Mouse (Mus musculus) intestine, embryonic 15.5 days (tissue): Measurements from ENCODE around the gene Arhgef1. TPM values are rescaled to one million over a fixed set of nuclear protein-coding genes. Genes with fewer than 3 reads are reported as not detected.

Experiments used
- ATAC-seq: fragments of 200-750 bp; cut with Nextera tagmentation; 2 replicates; pipeline ENCODE4 v1.8.0; 2017; ENCODE audit warnings: moderate TSS enrichment, moderate library complexity
- H3K27ac ChIP-seq: fragments of 300-500 bp; sonication (generic); 2 replicates; pipeline ENCODE4 v1.5.1; 2015; ENCODE audit warnings: mild to moderate bottlenecking, inconsistent platforms
- H3K27me3 ChIP-seq: fragments of 300-500 bp; sonication (generic); replicated peaks from 2 replicates; pipeline ENCODE4 v1.6.1; 2015; ENCODE audit warnings: inconsistent platforms
- H3K36me3 ChIP-seq: fragments of 300-500 bp; sonication (generic); 2 replicates; pipeline ENCODE4 v1.6.1; 2015; ENCODE audit warnings: inconsistent platforms
- H3K4me1 ChIP-seq: fragments of 300-500 bp; sonication (generic); replicated peaks from 2 replicates; pipeline ENCODE4 v1.6.1; 2015; ENCODE audit warnings: inconsistent platforms
- H3K4me2 ChIP-seq: fragments of 300-500 bp; sonication (generic); replicated peaks from 2 replicates; pipeline ENCODE4 v1.6.1; 2015; ENCODE audit warnings: mild to moderate bottlenecking, inconsistent platforms
- H3K4me3 ChIP-seq: fragments of 300-500 bp; sonication (generic); replicated peaks from 2 replicates; pipeline ENCODE4 v1.5.1; 2015; ENCODE audit warnings: inconsistent platforms
- H3K9ac ChIP-seq: fragments of 300-500 bp; sonication (generic); 2 replicates; pipeline ENCODE4 v1.6.1; 2015; ENCODE audit warnings: inconsistent platforms
- H3K9me3 ChIP-seq: fragments of 300-500 bp; sonication (generic); 2 replicates; pipeline ENCODE4 v1.6.1; 2016; ENCODE audit warnings: inconsistent platforms
- WGBS: fragments of 180-500 bp; shearing (Covaris S2); methylation state at CpG from one replicate; pipeline ENCODE4 v1.1.7; 2015; 5-methylcytosine and 5-hydroxymethylcytosine counted together
- polyA plus RNA-seq: library from polyadenylated mRNA; unstranded; fragments of >200 nt; fragmentation: Nextera tagmentation; extraction: Ambion mirVana; gene quantifications from 2 replicates; pipeline ENCODE4 v1.2.1, GENCODE M21; 2015

Gene Arhgef1
- polyA plus RNA-seq = 76.5 and 77.7 TPM in 2 replicates

DNA sequence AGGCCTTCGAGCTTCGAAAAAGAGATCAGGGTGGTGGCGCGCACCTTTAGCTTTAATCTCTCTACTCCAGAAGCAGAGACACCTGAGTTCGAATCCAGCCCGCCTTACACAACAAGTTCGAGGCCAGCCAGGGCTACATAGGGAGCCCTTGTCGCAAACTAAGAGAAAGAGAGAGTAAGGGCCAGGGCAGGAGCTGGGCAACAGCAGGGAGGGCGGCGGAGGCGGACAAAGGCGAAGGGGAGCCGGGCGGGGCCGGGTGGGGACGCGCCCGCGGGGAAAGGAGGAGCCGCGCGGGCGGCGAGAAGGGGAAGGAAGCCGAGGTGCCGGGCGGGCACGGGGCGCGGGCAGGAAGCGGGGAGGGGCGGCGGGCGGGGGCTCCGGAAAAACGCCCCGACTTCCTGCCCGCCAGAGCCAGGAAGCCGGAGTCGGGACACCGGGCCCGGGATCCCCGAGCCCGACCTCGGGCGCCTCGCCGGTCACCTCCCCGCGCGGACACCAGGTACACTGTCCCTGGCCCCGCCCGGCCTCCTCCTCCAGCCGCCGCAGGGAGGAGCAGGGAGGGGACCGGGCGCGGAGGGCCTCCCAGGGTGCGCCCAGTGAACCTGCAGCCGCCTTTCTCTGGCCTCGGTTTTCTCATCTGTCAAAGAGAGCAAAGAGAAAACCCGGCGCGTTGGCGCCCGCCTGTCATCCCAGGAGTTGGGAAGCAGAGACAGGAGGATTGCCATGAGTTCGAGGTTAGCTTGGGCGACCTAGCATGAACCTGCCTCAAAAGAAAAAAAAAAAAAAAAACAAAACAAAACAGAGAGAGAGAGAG lies at the start of gene Arhgef1:
TSS of gene Arhgef1 (plus strand) at position 283 of the 814 bp plus-strand sequence.
- WGBS = 4% methylated on average over 45 of the region's 68 CpGs
- Histone ChIP-seq H3K9me3 (no peaks in the 10 kb centered on the region), H3K27ac (peak within 1 kb of the TSS; percentile 92), H3K36me3 (no peaks in the 10 kb centered on the region), H3K4me1 (peaks cover 27% of the 10 kb centered on the region), H3K4me3 (peak within 1 kb of the TSS; percentile 83), H3K4me2 (peak within 1 kb of the TSS; percentile 78), H3K27me3 (no peaks in the 10 kb centered on the region), H3K9ac (peak within 1 kb of the TSS; percentile 76)
- ATAC-seq = peak; percentile 65

DNA sequence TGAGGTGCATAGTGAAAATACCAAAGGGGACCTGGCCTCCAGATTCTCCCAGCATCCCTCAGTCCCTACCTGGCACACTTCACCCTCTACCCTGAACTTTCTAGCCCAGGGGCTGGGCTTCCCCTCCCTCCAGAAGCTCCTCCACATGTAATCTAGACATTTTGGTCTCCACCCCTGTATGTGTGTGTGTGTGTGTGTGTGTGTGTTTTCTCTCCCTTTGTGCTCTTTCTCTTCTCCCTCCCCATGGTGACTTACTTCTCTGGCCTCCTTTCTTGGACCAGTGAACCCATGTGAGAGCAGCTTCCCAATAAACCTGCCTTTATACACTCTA lies 49.5 kb upstream of the Arhgef1 start:
- no peak overlapping the region for H3K4me2 ChIP-seq
- 0 out of 2 replicates have a peak, but pooled peaks have one; percentile 16 for ATAC-seq
- H3K9ac ChIP-seq = no peak overlapping the region
- no peaks in the 10 kb centered on the region for H3K9me3 ChIP-seq
- H3K4me3 ChIP-seq = no peak overlapping the region
- H3K4me1 ChIP-seq = 0 out of 2 replicates have a peak, but pooled peaks cover 6% of the 10 kb centered on the region
- H3K27me3 ChIP-seq = no peaks in the 10 kb centered on the region
- H3K36me3 ChIP-seq = no peaks in the 10 kb centered on the region
- H3K27ac ChIP-seq = no peak overlapping the region

DNA sequence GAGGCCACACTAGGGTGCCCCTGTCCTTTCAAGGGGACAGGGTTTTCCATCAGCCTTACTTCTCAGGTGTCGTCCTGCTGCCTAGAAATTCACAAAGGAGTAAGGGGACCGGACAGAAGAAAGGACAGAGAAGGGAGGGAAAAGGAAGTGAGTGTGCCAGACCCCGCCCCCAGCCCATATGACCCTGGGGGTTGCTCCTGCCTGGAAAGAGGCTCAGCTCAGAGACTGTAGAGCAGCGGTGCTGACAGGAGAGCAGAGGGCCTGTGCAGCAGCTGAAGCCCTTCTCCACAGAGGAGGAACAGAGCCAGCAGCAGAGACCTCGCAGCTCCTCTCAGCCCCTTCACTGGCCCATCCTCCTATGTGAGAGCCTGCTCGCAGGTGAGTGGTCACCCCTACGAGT lies 49.0 kb upstream of the Arhgef1 start:
- Histone ChIP-seq H3K27ac (no peak overlapping the region), H3K9me3 (no peaks in the 10 kb centered on the region), H3K9ac (no peak overlapping the region), H3K4me1 (0 out of 2 replicates have a peak, but pooled peaks cover 6% of the 10 kb centered on the region), H3K4me3 (no peak overlapping the region), H3K27me3 (no peaks in the 10 kb centered on the region), H3K4me2 (no peak overlapping the region), H3K36me3 (no peaks in the 10 kb centered on the region)
- no peak for ATAC-seq
- WGBS = 34% methylated on average over 7 of the region's 7 CpGs

DNA sequence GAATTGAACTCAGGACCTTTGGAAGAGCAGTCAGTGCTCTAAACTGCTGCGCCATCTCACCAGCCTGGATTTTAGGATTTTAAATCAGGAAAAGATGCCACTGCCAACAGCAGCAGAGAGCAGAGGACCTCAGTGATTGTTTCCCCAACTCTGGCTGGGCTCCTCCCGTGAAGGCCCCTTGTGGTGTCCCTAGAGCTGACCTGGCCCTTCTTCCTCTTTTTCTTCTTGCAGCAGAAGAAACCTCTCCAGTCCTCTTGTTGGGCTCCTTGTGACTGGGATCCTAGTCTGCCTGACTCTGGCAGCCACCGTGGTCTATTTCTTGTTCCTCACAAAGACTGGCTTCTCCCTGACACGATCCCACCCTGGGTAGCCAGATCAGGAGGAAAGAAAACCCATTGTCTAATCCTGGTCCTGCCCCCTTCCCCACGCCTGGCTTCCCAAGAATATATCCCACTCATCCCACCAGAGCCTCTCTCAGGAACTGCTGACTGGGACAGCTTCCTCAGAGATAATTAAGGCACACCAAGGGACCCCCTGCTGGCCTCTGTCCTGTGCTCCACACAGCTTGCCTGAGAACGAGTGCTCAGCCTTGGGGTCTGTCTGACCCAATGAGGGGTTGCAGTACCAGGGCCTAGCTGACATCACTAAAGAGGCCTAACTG lies 46.1 kb upstream of the Arhgef1 start:
- ATAC-seq = no peak
- H3K4me2 ChIP-seq = no peak overlapping the region
- no peak overlapping the region for H3K9ac ChIP-seq
- H3K4me1 ChIP-seq = no peaks in the 10 kb centered on the region
- no peak overlapping the region for H3K4me3 ChIP-seq
- no peaks in the 10 kb centered on the region for H3K27me3 ChIP-seq
- H3K27ac ChIP-seq = no peak overlapping the region
- no peaks in the 10 kb centered on the region for H3K36me3 ChIP-seq
- no peaks in the 10 kb centered on the region for H3K9me3 ChIP-seq
- WGBS = 52% methylated on average over 6 of the region's 6 CpGs

DNA sequence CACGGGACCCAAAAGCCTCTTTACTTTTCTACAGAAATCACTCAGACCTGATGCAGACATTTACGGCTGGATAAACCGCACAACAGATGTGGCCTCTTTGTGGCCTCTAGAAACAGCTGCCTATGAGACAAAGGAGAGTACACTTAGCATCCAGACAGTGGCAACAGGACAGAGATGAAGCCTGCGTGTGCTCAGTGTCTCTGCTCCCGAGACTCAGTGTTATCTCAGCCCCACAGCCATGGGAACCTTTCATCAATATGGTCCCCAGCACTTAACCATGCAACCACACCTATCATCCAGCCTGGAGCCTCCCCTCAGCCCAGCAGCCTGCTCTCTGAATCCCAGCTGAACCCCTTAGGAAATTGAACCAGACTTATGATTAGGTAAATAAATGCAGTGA lies 43.5 kb upstream of the Arhgef1 start:
- Histone ChIP-seq H3K36me3 (no peaks in the 10 kb centered on the region), H3K27me3 (no peaks in the 10 kb centered on the region), H3K4me1 (no peaks in the 10 kb centered on the region), H3K4me3 (no peak overlapping the region), H3K9ac (no peak overlapping the region), H3K4me2 (no peak overlapping the region), H3K9me3 (no peaks in the 10 kb centered on the region), H3K27ac (no peak overlapping the region)
- 73% methylated on average over 5 of the region's 5 CpGs for WGBS
- peak; percentile 53; the same call in 1 of the 2 replicates for ATAC-seq

DNA sequence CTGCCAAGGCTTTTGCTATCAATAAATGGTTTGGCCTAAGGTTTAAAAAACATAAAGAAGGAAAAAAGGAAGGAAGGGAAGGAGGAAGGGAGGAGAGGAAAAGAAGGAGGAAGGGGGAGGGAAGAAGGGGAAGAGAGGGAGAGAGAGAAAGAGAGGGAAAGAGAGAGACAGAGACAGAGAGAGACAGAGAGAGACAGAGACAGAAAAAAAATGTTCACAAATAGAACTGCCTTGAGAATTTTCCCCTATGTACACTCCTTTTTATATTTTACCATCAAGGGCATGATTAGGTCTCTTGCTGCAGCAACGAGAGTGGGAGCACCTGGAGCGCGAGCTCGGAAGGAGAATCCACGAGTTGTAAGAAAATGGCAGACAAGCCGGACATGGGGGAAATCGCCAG lies 40.8 kb upstream of the Arhgef1 start, which contains the start of gene Gm9844:
TSS of gene Gm9844 (plus strand) at position 301 of the 400 bp plus-strand sequence.
- no peaks in the 10 kb centered on the region for H3K27me3 ChIP-seq
- WGBS = 89% methylated on average over 7 of the region's 7 CpGs
- H3K27ac ChIP-seq = no peak within 1 kb of the TSS

DNA sequence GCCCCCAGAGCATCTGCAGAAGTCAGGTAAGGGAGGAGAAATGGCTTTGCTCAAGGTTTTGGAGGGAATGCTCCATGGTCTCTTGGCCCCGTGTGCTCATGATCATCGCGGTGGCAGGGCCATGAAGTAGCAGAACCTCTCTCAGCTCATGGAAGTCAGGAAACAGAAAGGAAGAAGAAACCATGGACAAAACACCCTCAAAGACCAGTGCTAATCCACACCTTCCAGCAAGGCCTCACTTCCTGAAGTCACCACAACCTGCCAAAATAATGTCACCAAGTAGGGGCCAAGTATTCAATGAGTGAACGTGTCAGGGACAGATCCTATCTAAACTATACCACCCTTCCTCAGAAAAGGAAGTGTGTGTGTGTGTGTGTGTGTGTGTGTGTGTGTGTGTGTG lies 39.9 kb upstream of the Arhgef1 start:
- no peak overlapping the region for H3K9ac ChIP-seq
- H3K36me3 ChIP-seq = no peaks in the 10 kb centered on the region
- no peak overlapping the region for H3K4me2 ChIP-seq
- 83% methylated on average over 4 of the region's 4 CpGs for WGBS
- H3K9me3 ChIP-seq = no peaks in the 10 kb centered on the region
- H3K4me3 ChIP-seq = no peak overlapping the region
- ATAC-seq = no peak
- no peak overlapping the region for H3K27ac ChIP-seq
- no peaks in the 10 kb centered on the region for H3K27me3 ChIP-seq
- no peaks in the 10 kb centered on the region for H3K4me1 ChIP-seq

More for the DNA sequence above, 40.8 kb upstream of the Arhgef1 start, which contains the start of gene Gm9844:
- H3K4me3 ChIP-seq = no peak within 1 kb of the TSS
- no peak within 1 kb of the TSS for H3K4me2 ChIP-seq
- no peaks in the 10 kb centered on the region for H3K4me1 ChIP-seq
- H3K36me3 ChIP-seq = no peaks in the 10 kb centered on the region
- H3K9ac ChIP-seq = no peak within 1 kb of the TSS
- no peaks in the 10 kb centered on the region for H3K9me3 ChIP-seq
- ATAC-seq = no peak

DNA sequence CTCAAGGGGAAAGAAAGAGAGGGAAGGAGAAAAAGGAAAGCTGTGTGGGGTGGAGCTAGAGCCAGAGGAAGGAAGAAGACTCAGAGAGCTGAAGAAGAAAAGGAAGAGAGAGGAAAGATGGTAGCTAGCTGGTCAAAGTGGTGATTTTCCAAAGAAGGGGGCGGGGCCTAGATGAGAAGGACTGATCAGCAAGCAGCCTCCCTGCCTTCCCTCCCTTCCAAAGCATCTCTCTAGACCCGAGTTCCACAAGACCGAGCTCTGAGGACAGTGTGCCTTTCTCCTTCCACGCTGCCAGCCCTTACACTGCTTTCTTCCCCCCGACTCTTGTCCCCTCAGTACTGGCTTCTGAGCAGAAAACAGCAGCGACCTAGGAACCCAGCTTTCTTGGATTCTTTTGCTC lies 38.6 kb upstream of the Arhgef1 start:
- Histone ChIP-seq H3K36me3 (no peaks in the 10 kb centered on the region), H3K9me3 (no peaks in the 10 kb centered on the region), H3K27ac (no peak overlapping the region), H3K27me3 (no peaks in the 10 kb centered on the region), H3K4me2 (no peak overlapping the region), H3K9ac (no peak overlapping the region), H3K4me3 (no peak overlapping the region), H3K4me1 (no peaks in the 10 kb centered on the region)
- WGBS = 32% methylated on average over 6 of the region's 6 CpGs
- no peak for ATAC-seq

DNA sequence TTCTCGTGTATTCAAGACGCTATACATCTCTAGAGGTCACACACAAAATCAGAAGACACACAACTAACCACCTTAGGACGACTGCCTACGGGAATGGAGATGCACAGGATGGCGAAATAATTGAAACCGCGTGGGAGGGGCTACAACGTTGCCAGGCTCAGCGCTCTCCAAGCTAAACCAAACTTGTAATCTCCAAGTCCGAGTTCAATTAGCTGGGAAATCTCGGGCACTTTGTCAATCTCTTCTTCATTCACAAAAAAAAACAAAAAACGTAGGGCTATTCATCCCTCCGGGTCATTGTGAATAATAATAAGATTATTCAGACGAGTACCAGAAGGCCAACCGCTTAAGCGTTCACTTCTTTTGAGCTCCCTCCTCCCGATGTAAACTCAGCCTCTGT lies 33.6 kb upstream of the Arhgef1 start:
- Histone ChIP-seq H3K9me3 (no peaks in the 10 kb centered on the region), H3K9ac (no peak overlapping the region), H3K4me2 (no peak overlapping the region), H3K36me3 (no peaks in the 10 kb centered on the region), H3K27ac (no peak overlapping the region), H3K4me1 (no peaks in the 10 kb centered on the region), H3K27me3 (peaks cover 3% of the 10 kb centered on the region), H3K4me3 (no peak overlapping the region)
- ATAC-seq = no peak
- 62% methylated on average over 17 of the region's 17 CpGs for WGBS

DNA sequence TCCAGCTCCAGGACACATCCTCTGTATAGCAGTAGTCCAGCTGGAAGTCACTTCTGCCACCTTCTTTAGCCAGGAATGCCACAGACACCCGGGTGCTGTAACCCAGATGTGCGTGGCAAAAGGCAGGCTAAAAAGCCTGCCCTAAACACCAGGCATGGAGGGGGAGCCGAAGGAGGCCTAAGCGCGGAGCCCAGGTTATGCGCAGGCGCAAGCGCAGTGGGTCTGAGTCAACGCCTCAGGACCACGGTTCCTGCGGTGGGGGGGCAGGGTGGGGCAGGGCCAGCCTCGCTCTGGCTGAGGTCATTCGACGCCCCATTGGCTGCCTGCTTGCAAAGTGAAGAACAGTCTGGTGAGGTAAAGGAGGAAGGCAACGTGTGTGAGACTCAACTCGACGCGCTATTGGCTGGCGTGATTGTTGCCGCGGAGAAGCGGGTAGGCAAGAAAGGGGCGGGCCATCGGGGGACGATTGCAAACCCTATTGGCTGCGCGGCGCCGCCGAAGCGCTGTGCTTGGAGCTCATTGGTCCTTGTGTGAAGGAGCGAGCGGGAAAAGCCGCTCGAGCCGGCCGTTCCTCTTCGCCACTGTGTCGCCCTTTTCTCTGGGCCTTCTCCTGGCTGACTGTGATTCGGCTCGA lies 33.1 kb upstream of the Arhgef1 start, which contains the start of the genes Lypd4 and Dmrtc2:
TSS of gene Lypd4 (minus strand) at position 410 of the 634 bp plus-strand sequence.
TSS of gene Dmrtc2 (plus strand) at position 526 of the 634 bp plus-strand sequence.
- H3K27ac ChIP-seq = no peak within 1 kb of the TSS
- ATAC-seq = no peak
- H3K27me3 ChIP-seq = peaks cover 3% of the 10 kb centered on the region
- WGBS = 49% methylated on average over 41 of the region's 41 CpGs
- no peaks in the 10 kb centered on the region for H3K36me3 ChIP-seq
- H3K4me3 ChIP-seq = no peak within 1 kb of the TSS
- no peak within 1 kb of the TSS for H3K9ac ChIP-seq
- no peaks in the 10 kb centered on the region for H3K4me1 ChIP-seq
- H3K9me3 ChIP-seq = no peaks in the 10 kb centered on the region
- H3K4me2 ChIP-seq = no peak within 1 kb of the TSS

DNA sequence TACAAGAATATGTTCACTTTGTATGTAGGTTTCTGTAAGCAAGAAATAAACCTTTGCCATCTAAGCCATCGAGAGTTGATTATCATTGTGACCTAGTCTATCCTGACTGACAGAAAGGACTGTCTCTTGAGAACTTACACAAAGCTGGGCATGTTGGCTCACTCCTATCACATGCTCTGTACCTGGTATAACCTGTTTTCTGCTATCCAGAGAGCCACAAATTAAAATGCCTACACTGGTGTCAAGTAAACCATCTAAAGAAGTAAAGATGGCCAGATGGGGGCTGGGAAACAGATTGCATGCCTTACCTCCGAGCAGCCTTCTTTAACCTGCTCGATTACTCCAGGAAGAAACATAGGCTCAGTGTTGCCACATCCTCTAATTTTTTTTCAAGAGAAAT lies 25.1 kb upstream of the Arhgef1 start:
- WGBS = 63% methylated on average over 3 of the region's 3 CpGs
- Histone ChIP-seq H3K9me3 (no peaks in the 10 kb centered on the region), H3K27me3 (no peaks in the 10 kb centered on the region), H3K4me2 (no peak overlapping the region), H3K4me3 (no peak overlapping the region), H3K4me1 (no peaks in the 10 kb centered on the region), H3K27ac (no peak overlapping the region), H3K36me3 (no peaks in the 10 kb centered on the region), H3K9ac (no peak overlapping the region)
- ATAC-seq = no peak

DNA sequence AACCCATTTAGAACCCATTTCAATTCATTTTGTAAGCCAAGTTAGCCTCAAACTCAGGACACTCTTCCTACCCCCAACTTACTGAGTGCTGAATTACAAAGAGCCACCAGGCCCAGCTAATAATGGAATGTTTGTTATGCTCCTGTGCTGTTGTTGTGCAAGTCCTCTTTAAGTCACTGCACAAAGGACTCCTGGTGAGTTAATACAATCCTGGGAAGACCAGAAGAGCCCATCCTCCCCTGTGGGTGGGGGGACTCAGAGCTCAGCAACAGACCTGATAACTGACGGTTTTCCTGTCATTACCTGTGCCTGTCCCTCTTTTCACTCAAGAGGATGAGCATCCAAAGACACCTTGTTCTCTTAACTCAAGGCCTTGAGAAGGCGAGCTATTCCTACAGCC lies 23.1 kb upstream of the Arhgef1 start:
- H3K9ac ChIP-seq = no peak overlapping the region
- 52% methylated on average over 2 of the region's 2 CpGs for WGBS
- H3K36me3 ChIP-seq = no peaks in the 10 kb centered on the region
- H3K9me3 ChIP-seq = no peaks in the 10 kb centered on the region
- no peak overlapping the region for H3K4me3 ChIP-seq
- no peaks in the 10 kb centered on the region for H3K4me1 ChIP-seq
- no peak overlapping the region for H3K27ac ChIP-seq
- no peak overlapping the region for H3K4me2 ChIP-seq
- no peak for ATAC-seq
- H3K27me3 ChIP-seq = no peaks in the 10 kb centered on the region
